Mouse (Mus musculus) heart, embryonic 11.5 days (tissue): Measurements from ENCODE around the gene Oser1. TPM values are rescaled to one million over a fixed set of nuclear protein-coding genes. Genes with fewer than 3 reads are reported as not detected.

Experiments
- ATAC-seq: fragments of 200-750 bp; cut with Nextera tagmentation; replicated peaks from 2 replicates; pipeline ENCODE4 v1.8.0; 2017; ENCODE audit warnings: moderate library complexity; ENCODE audit not compliant: insufficient number of reproducible peaks, low FRiP score, low TSS enrichment
- H3K27ac ChIP-seq: fragments of 300-500 bp; sonication (generic); 2 replicates; pipeline ENCODE4 v1.5.1; 2014; ENCODE audit warnings: mild to moderate bottlenecking, low read depth, low read length
- H3K27me3 ChIP-seq: fragments of 300-500 bp; sonication (generic); 2 replicates; pipeline ENCODE4 v1.6.1; 2014; ENCODE audit warnings: mild to moderate bottlenecking, low read length, mixed read lengths; ENCODE audit not compliant: control insufficient read depth, insufficient read depth
- H3K36me3 ChIP-seq: fragments of 300-500 bp; sonication (generic); 2 replicates; pipeline ENCODE4 v1.6.1; 2014; ENCODE audit warnings: mild to moderate bottlenecking, low read length, moderate library complexity, mixed read lengths; ENCODE audit not compliant: control insufficient read depth, insufficient read depth
- H3K4me1 ChIP-seq: fragments of 300-500 bp; sonication (generic); 2 replicates; pipeline ENCODE4 v1.6.1; 2014; ENCODE audit warnings: low read length; ENCODE audit not compliant: control insufficient read depth, insufficient read depth
- H3K4me2 ChIP-seq: fragments of 300-500 bp; sonication (generic); 2 replicates; pipeline ENCODE4 v1.6.1; 2014; ENCODE audit warnings: mild to moderate bottlenecking, moderate library complexity
- H3K4me3 ChIP-seq: fragments of 300-500 bp; sonication (generic); 2 replicates; pipeline ENCODE4 v1.5.1; 2014; ENCODE audit warnings: low read depth, low read length
- H3K9ac ChIP-seq: fragments of 300-500 bp; sonication (generic); 2 replicates; pipeline ENCODE4 v1.6.1; 2014; ENCODE audit warnings: mild to moderate bottlenecking, low read depth, low read length, moderate library complexity
- H3K9me3 ChIP-seq: fragments of 300-500 bp; sonication (generic); replicated peaks from 2 replicates; pipeline ENCODE4 v1.6.1; 2016; ENCODE audit warnings: low read length; ENCODE audit not compliant: control insufficient read depth
- WGBS: fragments of 180-500 bp; shearing (Covaris S2); extraction: QIAGEN DNeasy Blood & Tissue Kit; methylation state at CpG from one replicate; pipeline ENCODE4 v1.1.7; 2014; ENCODE audit not compliant: insufficient replicate concordance; 5-methylcytosine and 5-hydroxymethylcytosine counted together
- polyA plus RNA-seq: library from polyadenylated mRNA; unstranded; fragments of >200 nt; fragmentation: Nextera tagmentation; extraction: Ambion mirVana; gene quantifications from 2 replicates; pipeline ENCODE4 v1.2.1, GENCODE M21; 2014

The Oser1 gene
- polyA plus RNA-seq, 1 experiment from 2014 or later = 64.1 TPM

- Histone ChIP-seq H3K27ac (no peak overlapping the region), H3K36me3 (peaks cover 18% of the 10 kb centered on the region), H3K4me2 (no peak overlapping the region), H3K9me3 (no peaks in the 10 kb centered on the region), H3K4me1 (no peaks in the 10 kb centered on the region), H3K9ac (no peak overlapping the region), H3K27me3 (no peaks in the 10 kb centered on the region), H3K4me3 (no peak overlapping the region)
- WGBS = 91% methylated on average over 3 of the region's 3 CpGs
- ATAC-seq = no peak
Measured at GRCm38 (mm10) chr2:163410211-163410610, 14.3 kb downstream of the Oser1 start.

- Histone ChIP-seq H3K4me2 (no peak overlapping the region), H3K9ac (no peak overlapping the region), H3K4me1 (peaks cover 5% of the 10 kb centered on the region), H3K27me3 (no peaks in the 10 kb centered on the region), H3K36me3 (peaks cover 12% of the 10 kb centered on the region), H3K9me3 (no peaks in the 10 kb centered on the region), H3K27ac (no peak overlapping the region), H3K4me3 (no peak overlapping the region)
- WGBS = 71% methylated on average over 8 of the region's 8 CpGs
- no peak for ATAC-seq
Measured at GRCm38 (mm10) chr2:163404037-163404815, 20.3 kb downstream of the Oser1 start.

GRCm38 (mm10) chr2:163401221-163401620 is 23.3 kb downstream of the Oser1 start:
- Histone ChIP-seq H3K27me3 (no peaks in the 10 kb centered on the region), H3K36me3 (0 out of 2 replicates have a peak, but pooled peaks cover 4% of the 10 kb centered on the region), H3K9me3 (no peaks in the 10 kb centered on the region), H3K27ac (no peak overlapping the region), H3K4me1 (peaks cover 18% of the 10 kb centered on the region), H3K9ac (no peak overlapping the region), H3K4me2 (no peak overlapping the region), H3K4me3 (no peak overlapping the region)
- WGBS = 8% methylated on average over 8 of the region's 8 CpGs
- ATAC-seq = no peak

- Histone ChIP-seq H3K9ac (0 out of 2 replicates have a peak overlapping the region, but pooled peaks have one; percentile 16), H3K27ac (peak overlapping the region; percentile 92), H3K27me3 (no peaks in the 10 kb centered on the region), H3K9me3 (no peaks in the 10 kb centered on the region), H3K4me2 (peak overlapping the region; percentile 22; the same call in 1 of the 2 replicates), H3K4me3 (no peak overlapping the region), H3K4me1 (peaks cover 18% of the 10 kb centered on the region), H3K36me3 (no peaks in the 10 kb centered on the region)
- 43% methylated on average over 8 of the region's 8 CpGs for WGBS
- no peak for ATAC-seq
Measured at GRCm38 (mm10) chr2:163399222-163399621, 25.3 kb downstream of the Oser1 start.

GRCm38 (mm10) chr2:163398770-163399169 is 25.7 kb downstream of the Oser1 start:
- ATAC-seq = no peak
- H3K9ac ChIP-seq = peak overlapping the region; percentile 97
- H3K4me2 ChIP-seq = peak overlapping the region; percentile 76
- peak overlapping the region; percentile 92 for H3K27ac ChIP-seq
- no peaks in the 10 kb centered on the region for H3K9me3 ChIP-seq
- no peaks in the 10 kb centered on the region for H3K27me3 ChIP-seq
- peak overlapping the region; percentile 62; the same call in 1 of the 2 replicates for H3K4me3 ChIP-seq
- no peaks in the 10 kb centered on the region for H3K36me3 ChIP-seq
- H3K4me1 ChIP-seq = peaks cover 18% of the 10 kb centered on the region
- 67% methylated on average over 4 of the region's 4 CpGs for WGBS

- WGBS = 5% methylated on average over 10 of the region's 10 CpGs
- peak; percentile 84 for ATAC-seq
- Histone ChIP-seq H3K4me2 (peak within 1 kb of the TSS; percentile 76), H3K9me3 (no peaks in the 10 kb centered on the region), H3K27ac (peak within 1 kb of the TSS; percentile 92), H3K27me3 (no peaks in the 10 kb centered on the region), H3K4me3 (peak within 1 kb of the TSS; percentile 62), H3K36me3 (no peaks in the 10 kb centered on the region), H3K9ac (peak within 1 kb of the TSS; percentile 97), H3K4me1 (peaks cover 21% of the 10 kb centered on the region)
Measured at GRCm38 (mm10) chr2:163397905-163398304, 26.6 kb downstream of the Oser1 start, which contains the start of gene Jph2. Gene Jph2 (minus strand): TSS chr2:163397993.

GRCm38 (mm10) chr2:163397071-163397470 is 27.4 kb downstream of the Oser1 start:
- Histone ChIP-seq H3K27ac (peak overlapping the region; percentile 92), H3K9ac (peak overlapping the region; percentile 97), H3K27me3 (no peaks in the 10 kb centered on the region), H3K36me3 (no peaks in the 10 kb centered on the region), H3K4me2 (peak overlapping the region; percentile 76), H3K4me3 (peak overlapping the region; percentile 62), H3K9me3 (no peaks in the 10 kb centered on the region), H3K4me1 (peaks cover 21% of the 10 kb centered on the region)
- no peak; the same call in 1 of the 2 replicates for ATAC-seq
- WGBS = 58% methylated on average over 19 of the region's 19 CpGs

GRCm38 (mm10) chr2:163394977-163395376 is 29.5 kb downstream of the Oser1 start:
- H3K27me3 ChIP-seq = no peaks in the 10 kb centered on the region
- peak overlapping the region; percentile 97 for H3K9ac ChIP-seq
- 39% methylated on average over 6 of the region's 6 CpGs for WGBS
- H3K9me3 ChIP-seq = no peaks in the 10 kb centered on the region
- H3K27ac ChIP-seq = peak overlapping the region; percentile 92
- peaks cover 33% of the 10 kb centered on the region for H3K4me1 ChIP-seq
- no peak for ATAC-seq
- no peaks in the 10 kb centered on the region; the same call in 1 of the 2 replicates for H3K36me3 ChIP-seq
- H3K4me3 ChIP-seq = peak overlapping the region; percentile 62
- H3K4me2 ChIP-seq = peak overlapping the region; percentile 76
